Comparison of ENCODE assay signal across 10 mouse cellular contexts in genomic region chr5:134687187-134687586, GRCm38 (mm10). TPM values are rescaled to one million over a fixed set of nuclear protein-coding genes. Genes with fewer than 3 reads are reported as not detected.
DNase-seq lines count a peak whose midpoint lies in the region; ATAC-seq and TF ChIP-seq lines count a peak whose summit lies in the region.
"Had no signal": no experiment of that assay in that cellular context is flagged by ENCODE, and none has a peak within 500 bp of the region (broad histone marks: within the 10 kb centered on the region; RNA-seq: fewer than 3 reads in every experiment).

No protein-coding gene starts in this region.

- 71% methylated on average over 1 of the region's 1 CpGs for WGBS in liver, embryonic 13.5 days (ENCODE audit: insufficient replicate concordance)
- WGBS in forebrain, embryonic 12.5 days = 78% methylated on average over 1 of the region's 1 CpGs
- 76% methylated on average over 1 of the region's 1 CpGs for WGBS in hindbrain, postnatal 0 days
- WGBS in neural tube, embryonic 14.5 days = 86% methylated on average over 1 of the region's 1 CpGs

- no peak for ATAC-seq in liver, embryonic 13.5 days (ENCODE audit: low read depth)
- no peak for ATAC-seq in forebrain, embryonic 12.5 days (ENCODE audit: low FRiP score)
- ATAC-seq in hindbrain, postnatal 0 days = no peak
- no peak for ATAC-seq in neural tube, embryonic 14.5 days (ENCODE audit: low read depth)
- ATAC-seq: Patski had no signal

- no peak for TF ChIP-seq CTCF in hindbrain, postnatal 0 days (IDR thresholded peaks at IDR 0.05; ENCODE audit: low read depth)

- no peaks in the 10 kb centered on the region for H3K36me3 ChIP-seq in liver, embryonic 13.5 days
- H3K36me3 ChIP-seq in forebrain, embryonic 12.5 days (replicated peaks) = peaks cover 40% of the 10 kb centered on the region
- H3K36me3 ChIP-seq in hindbrain, postnatal 0 days (ENCODE audit: insufficient read depth, low read length) = peaks cover 12% of the 10 kb centered on the region; the same call in 1 of the 2 replicates
- H3K36me3 ChIP-seq in neural tube, embryonic 14.5 days (ENCODE audit: control insufficient read depth, insufficient read depth, low read length) = peaks cover 15% of the 10 kb centered on the region; the same call in 1 of the 2 replicates

- H3K9me3 ChIP-seq in liver, embryonic 13.5 days (replicated peaks) = no peaks in the 10 kb centered on the region
- no peaks in the 10 kb centered on the region for H3K9me3 ChIP-seq in forebrain, embryonic 12.5 days
- H3K9me3 ChIP-seq in hindbrain, postnatal 0 days (ENCODE audit: low read length) = no peaks in the 10 kb centered on the region
- no peaks in the 10 kb centered on the region for H3K9me3 ChIP-seq in neural tube, embryonic 14.5 days (ENCODE audit: control insufficient read depth, low read length)

- H3K27ac ChIP-seq in liver, embryonic 13.5 days = no peak overlapping the region
- no peak overlapping the region for H3K27ac ChIP-seq in forebrain, embryonic 12.5 days
- peak overlapping the region; percentile 90; the same call in 1 of the 2 replicates for H3K27ac ChIP-seq in hindbrain, postnatal 0 days
- no peak overlapping the region for H3K27ac ChIP-seq in neural tube, embryonic 14.5 days (ENCODE audit: low read depth, low read length)

- peaks cover 21% of the 10 kb centered on the region for H3K4me1 ChIP-seq in liver, embryonic 13.5 days (replicated peaks)
- H3K4me1 ChIP-seq in forebrain, embryonic 12.5 days = peaks cover 22% of the 10 kb centered on the region
- no peaks in the 10 kb centered on the region; the same call in 1 of the 2 replicates for H3K4me1 ChIP-seq in hindbrain, postnatal 0 days (ENCODE audit: insufficient read depth, low read length)
- H3K4me1 ChIP-seq in neural tube, embryonic 14.5 days (ENCODE audit: control insufficient read depth, insufficient read depth, low read length) = peaks cover 10% of the 10 kb centered on the region

- H3K4me3 ChIP-seq in liver, embryonic 13.5 days (replicated peaks) = no peak overlapping the region
- H3K4me3 ChIP-seq in forebrain, embryonic 12.5 days (replicated peaks) = peak overlapping the region; percentile 84
- H3K4me3 ChIP-seq in hindbrain, postnatal 0 days (ENCODE audit: low read length) = peak overlapping the region; percentile 90
- H3K4me3 ChIP-seq in neural tube, embryonic 14.5 days (ENCODE audit: low read depth, low read length) = peak overlapping the region; percentile 88

- no peak for DNase-seq in liver, embryonic 13.5 days
- no peak for DNase-seq in liver
- DNase-seq in hindbrain, postnatal 0 days (ENCODE audit: low spot score) = no peak
- no peak for DNase-seq in ovary, postnatal 14 days (ENCODE audit: low spot score)
- no peak for DNase-seq in cerebellum, postnatal 25 days
- DNase-seq: cerebellum, adult 11 months; gastrocnemius, postnatal 10 days had no signal

- H3K27me3 ChIP-seq in liver, embryonic 13.5 days = peaks cover 25% of the 10 kb centered on the region
- H3K27me3 ChIP-seq in forebrain, embryonic 12.5 days = 0 out of 2 replicates have a peak, but pooled peaks cover 4% of the 10 kb centered on the region
- H3K27me3 ChIP-seq in hindbrain, postnatal 0 days (ENCODE audit: insufficient read depth, low read length) = no peaks in the 10 kb centered on the region
- H3K27me3 ChIP-seq in neural tube, embryonic 14.5 days (ENCODE audit: control insufficient read depth, insufficient read depth, low read length) = no peaks in the 10 kb centered on the region
- H3K27me3 ChIP-seq: Patski had no signal

- no peak overlapping the region for H3K9ac ChIP-seq in liver, embryonic 13.5 days
- peak overlapping the region; percentile 94 for H3K9ac ChIP-seq in forebrain, embryonic 12.5 days
- H3K9ac ChIP-seq in hindbrain, postnatal 0 days (replicated peaks; ENCODE audit: low read length) = peak overlapping the region; percentile 94
- H3K9ac ChIP-seq in neural tube, embryonic 14.5 days (replicated peaks; ENCODE audit: low read depth, low read length) = peak overlapping the region; percentile 91

- peak overlapping the region; percentile 99; the same call in 1 of the 2 replicates for H3K4me2 ChIP-seq in liver, embryonic 13.5 days
- peak overlapping the region; percentile 87 for H3K4me2 ChIP-seq in forebrain, embryonic 12.5 days
- peak overlapping the region; percentile 84 for H3K4me2 ChIP-seq in hindbrain, postnatal 0 days (ENCODE audit: low read depth, low read length)
- H3K4me2 ChIP-seq in neural tube, embryonic 14.5 days (ENCODE audit: low read depth, low read length) = peak overlapping the region; percentile 68

RNA-seq across cellular contexts. Expression of gene Limk1, which starts 1.2 kb away (rescaled TPM):
- 0.75 and 0.98 TPM in 2 replicates for polyA plus RNA-seq in liver, embryonic 13.5 days (2015; fragmentation: Nextera tagmentation; extraction: Ambion mirVana)
- 14.5 and 17.3 TPM in 2 replicates for polyA plus RNA-seq in forebrain, embryonic 12.5 days (2016; fragmentation: Nextera tagmentation; extraction: Ambion mirVana)
- 89.7 and 90.6 TPM in 2 replicates for total RNA-seq in hindbrain, postnatal 0 days (2014; rRNA removed)
- polyA plus RNA-seq in hindbrain, postnatal 0 days (2015; fragmentation: Nextera tagmentation; extraction: Ambion mirVana) = 19.7 and 20.4 TPM in 2 replicates
- polyA plus RNA-seq in neural tube, embryonic 14.5 days (2014; fragmentation: Nextera tagmentation; extraction: Ambion mirVana) = 23.2 and 28.0 TPM in 2 replicates

RNA-seq across cellular contexts. Expression of gene Eif4h, which starts 47.9 kb away (rescaled TPM):
- 229 and 233 TPM in 2 replicates for polyA plus RNA-seq in liver, embryonic 13.5 days (2015; fragmentation: Nextera tagmentation; extraction: Ambion mirVana)
- polyA plus RNA-seq in forebrain, embryonic 12.5 days (2016; fragmentation: Nextera tagmentation; extraction: Ambion mirVana) = 459 and 466 TPM in 2 replicates
- 472 and 489 TPM in 2 replicates for total RNA-seq in hindbrain, postnatal 0 days (2014; rRNA removed)
- polyA plus RNA-seq in hindbrain, postnatal 0 days (2015; fragmentation: Nextera tagmentation; extraction: Ambion mirVana) = 298 and 304 TPM in 2 replicates
- polyA plus RNA-seq in neural tube, embryonic 14.5 days (2014; fragmentation: Nextera tagmentation; extraction: Ambion mirVana) = 334 and 344 TPM in 2 replicates

RNA-seq across cellular contexts. Expression of gene Eln, which starts 59.9 kb away (rescaled TPM):
- 3.5 and 3.8 TPM in 2 replicates for polyA plus RNA-seq in liver, embryonic 13.5 days (2015; fragmentation: Nextera tagmentation; extraction: Ambion mirVana)
- polyA plus RNA-seq in forebrain, embryonic 12.5 days (2016; fragmentation: Nextera tagmentation; extraction: Ambion mirVana) = 3.7 and 3.9 TPM in 2 replicates
- 31.8 and 43.3 TPM in 2 replicates for total RNA-seq in hindbrain, postnatal 0 days (2014; rRNA removed)
- 30.4 and 47.4 TPM in 2 replicates for polyA plus RNA-seq in hindbrain, postnatal 0 days (2015; fragmentation: Nextera tagmentation; extraction: Ambion mirVana)
- 7.0 and 8.7 TPM in 2 replicates for polyA plus RNA-seq in neural tube, embryonic 14.5 days (2014; fragmentation: Nextera tagmentation; extraction: Ambion mirVana)
- polyA plus RNA-seq: Patski had no signal
